Mouse (Mus musculus) left cerebral cortex, adult 2 months (tissue): Measurements from ENCODE around the gene Prss2. TPM values are rescaled to one million over a fixed set of nuclear protein-coding genes. Genes with fewer than 3 reads are reported as not detected.

Source experiments
- DNase-seq, 2 experiments: peaks; one replicate each; pipeline ENCODE4 v3.0.0; 2021 to 2022; ENCODE audit warnings: low spot score in 2 of 2, mixed read lengths in 1 of 2; ENCODE audit errors: extremely low spot score in 1 of 2
- H3K27ac ChIP-seq: fragments of 200-600 bp; 2 replicates; pipeline ENCODE4 v1.8.1; 2022
- H3K4me3 ChIP-seq: fragments of 200-600 bp; 2 replicates; pipeline ENCODE4 v1.8.1; 2022
- CTCF ChIP-seq: fragments of 200-600 bp; IDR thresholded peaks from 2 replicates; pipeline ENCODE4 v1.8.1; 2022; ENCODE audit warnings: antibody characterized with exemption, mild to moderate bottlenecking, moderate library complexity
- intact Hi-C: fragments of 180-260 bp; cut with DNase I; formaldehyde crosslinking; loops from one replicate; pipeline ENCODE4 v1.15.1; 2025
- total RNA-seq, 2 experiments: library from RNA; stranded (reverse); gene quantifications; 2 replicates each; pipeline ENCODE4 v1.2.3; 2021

The Prss2 gene
- total RNA-seq, 2 experiments from 2014 or later = not detected

DNA sequence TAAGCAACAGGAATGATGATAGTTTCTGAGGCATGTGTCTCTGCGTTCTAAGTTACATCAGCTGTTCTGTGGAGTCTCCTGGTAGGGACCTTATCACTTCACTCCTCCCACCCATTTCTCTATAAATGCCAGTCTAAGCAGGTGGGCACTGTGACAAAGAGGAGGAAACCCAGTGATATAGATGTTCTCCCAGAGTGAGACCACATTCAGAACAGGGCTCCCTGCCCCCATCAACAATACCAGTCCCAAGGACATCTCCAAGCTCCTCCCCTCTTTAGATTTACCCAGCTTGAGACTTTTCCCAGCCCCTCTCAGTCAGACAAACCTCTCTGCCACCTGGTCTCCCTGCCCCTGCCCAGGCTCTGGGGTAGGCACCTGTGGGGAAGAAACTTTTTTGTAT is 20.2 kb downstream of the Prss2 start:
- intact Hi-C loops = no loop called here
- Histone ChIP-seq H3K27ac (no peak overlapping the region), H3K4me3 (no peak overlapping the region)
- no peak for TF ChIP-seq CTCF
- no peak for DNase-seq

DNA sequence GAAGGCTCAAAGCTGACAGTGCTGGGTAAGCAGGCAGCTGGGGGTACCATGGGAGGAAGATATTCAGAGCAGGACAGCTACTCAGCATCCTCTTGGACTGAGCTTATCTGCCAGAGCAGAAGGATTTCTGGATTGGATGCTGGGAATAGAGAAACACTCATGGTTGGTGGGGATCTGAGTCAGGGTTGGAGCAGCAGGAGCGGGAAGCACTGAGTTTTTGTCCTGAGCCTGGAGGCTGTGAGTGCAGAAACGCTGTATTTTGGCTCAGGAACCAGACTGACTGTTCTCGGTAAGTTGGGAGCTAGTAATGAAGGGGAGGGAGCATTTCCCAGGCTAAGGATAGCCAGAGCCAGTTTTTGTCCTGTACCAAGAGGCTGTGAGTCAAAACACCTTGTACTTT is 21.4 kb downstream of the Prss2 start:
- no peak for TF ChIP-seq CTCF
- intact Hi-C loops = no loop called here
- no peak for DNase-seq
- H3K4me3 ChIP-seq = peak overlapping the region; percentile 46
- H3K27ac ChIP-seq = peak overlapping the region; percentile 56; the same call in 1 of the 2 replicates

DNA sequence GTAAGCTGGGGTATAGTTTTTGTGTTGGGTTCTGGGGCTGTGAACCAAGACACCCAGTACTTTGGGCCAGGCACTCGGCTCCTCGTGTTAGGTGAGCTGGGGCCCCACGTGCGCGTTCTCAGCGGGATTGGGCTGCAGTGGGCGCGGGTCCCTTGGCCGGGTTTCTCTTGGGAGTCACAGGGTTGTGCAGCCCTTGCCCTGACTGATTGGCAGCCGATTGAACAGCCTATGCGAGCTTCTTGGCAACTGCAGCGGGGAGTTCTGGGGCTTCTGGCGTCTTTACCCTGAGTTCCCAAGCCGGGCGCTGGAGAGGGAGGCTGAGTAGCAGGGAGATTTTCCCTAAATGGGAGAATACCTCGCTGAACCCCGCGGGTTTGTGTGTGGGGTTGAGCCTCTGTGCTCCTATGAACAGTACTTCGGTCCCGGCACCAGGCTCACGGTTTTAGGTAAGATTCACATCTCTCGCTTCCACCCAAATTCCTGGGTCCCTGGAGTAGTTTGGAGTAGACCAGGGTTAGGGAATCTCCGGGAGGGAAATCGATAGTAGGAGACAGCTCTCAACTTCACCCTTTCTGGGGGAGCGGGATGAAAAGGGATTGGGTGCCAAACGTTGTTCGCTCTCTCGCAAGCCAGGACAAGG is 21.9 kb downstream of the Prss2 start:
- no peak for DNase-seq
- intact Hi-C loops = no loop called here
- TF ChIP-seq CTCF = no peak
- Histone ChIP-seq H3K4me3 (peak overlapping the region; percentile 46), H3K27ac (peak overlapping the region; percentile 56)

DNA sequence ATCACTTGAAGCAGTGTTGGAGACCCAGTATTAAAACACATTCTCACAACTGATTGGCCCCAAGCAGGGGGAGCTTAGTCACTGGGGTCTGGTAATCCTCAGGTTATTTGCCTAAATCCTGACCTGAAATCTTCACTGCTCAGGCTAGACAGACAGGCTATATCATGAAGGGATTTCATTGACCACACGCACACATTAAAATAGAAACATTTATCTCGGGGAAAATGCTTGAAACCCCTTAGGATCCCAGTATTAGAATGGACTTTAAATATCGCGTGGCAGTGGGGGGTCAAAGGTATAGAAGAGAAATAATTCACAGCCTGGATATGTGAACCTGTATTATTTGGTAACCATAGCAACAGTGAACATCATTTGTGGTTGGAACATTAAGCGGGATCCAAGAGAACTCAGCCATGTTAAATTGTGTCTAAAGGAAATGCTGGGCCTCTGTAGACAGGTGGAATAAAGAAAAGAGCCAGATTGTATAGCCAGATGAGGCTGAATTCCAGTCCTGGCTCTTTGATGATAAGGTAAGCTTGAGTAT is 22.9 kb downstream of the Prss2 start:
- Histone ChIP-seq H3K4me3 (peak overlapping the region; percentile 46), H3K27ac (peak overlapping the region; percentile 56; the same call in 1 of the 2 replicates)
- no peak for TF ChIP-seq CTCF
- DNase-seq = no peak
- intact Hi-C loops = no loop called here

DNA sequence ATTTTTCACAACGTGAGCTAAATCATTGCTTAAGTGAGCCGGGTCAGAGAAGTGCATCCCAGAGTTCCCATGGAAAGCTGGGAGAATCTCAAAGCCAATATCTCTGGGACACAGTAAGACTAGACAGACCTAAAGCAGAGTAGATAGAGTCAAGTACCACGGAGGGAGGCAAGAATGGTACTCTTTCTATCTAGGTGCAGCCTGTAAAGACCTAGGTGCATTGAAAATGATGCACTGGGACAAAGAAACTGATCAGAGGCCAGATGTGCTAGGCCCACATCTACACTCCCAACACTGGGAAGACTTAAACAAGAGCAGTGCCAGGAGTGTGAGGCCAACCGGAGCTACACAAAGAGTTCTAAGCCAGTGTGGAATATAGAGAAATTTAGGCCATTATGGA is 23.7 kb downstream of the Prss2 start:
- no peak for TF ChIP-seq CTCF
- Histone ChIP-seq H3K4me3 (no peak overlapping the region), H3K27ac (no peak overlapping the region)
- intact Hi-C loops = no loop called here
- DNase-seq = no peak

DNA sequence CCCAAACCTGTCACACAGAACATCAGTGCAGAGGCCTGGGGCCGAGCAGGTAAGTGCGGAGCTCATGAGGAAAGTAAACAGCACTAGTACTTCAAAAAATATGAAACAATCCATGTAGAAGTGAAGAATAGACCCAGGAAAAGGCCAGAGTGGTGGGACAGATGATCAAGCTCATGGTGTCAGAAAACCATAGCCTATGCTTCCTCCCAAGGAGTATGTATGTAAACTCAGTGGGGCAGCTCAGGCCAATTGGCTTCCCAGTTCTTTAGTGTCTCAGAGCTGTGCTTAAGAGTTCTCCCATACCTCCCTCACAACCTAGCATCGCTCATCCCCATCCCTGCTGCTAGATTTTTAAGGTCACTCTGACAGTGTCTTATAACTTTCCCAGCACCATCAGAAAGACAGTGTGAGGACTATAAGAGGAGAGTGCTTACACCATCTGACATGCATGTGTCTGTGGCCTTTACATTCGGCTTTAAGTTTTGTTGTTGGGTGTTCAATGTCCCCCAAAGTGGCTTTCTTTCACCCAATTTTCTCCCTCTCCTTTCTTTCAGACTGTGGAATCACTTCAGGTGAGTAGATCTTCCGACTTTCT is 25.6 kb downstream of the Prss2 start:
- DNase-seq = no peak
- intact Hi-C loops = no loop called here
- no peak overlapping the region for H3K27ac ChIP-seq
- no peak overlapping the region for H3K4me3 ChIP-seq
- TF ChIP-seq CTCF = no peak

DNA sequence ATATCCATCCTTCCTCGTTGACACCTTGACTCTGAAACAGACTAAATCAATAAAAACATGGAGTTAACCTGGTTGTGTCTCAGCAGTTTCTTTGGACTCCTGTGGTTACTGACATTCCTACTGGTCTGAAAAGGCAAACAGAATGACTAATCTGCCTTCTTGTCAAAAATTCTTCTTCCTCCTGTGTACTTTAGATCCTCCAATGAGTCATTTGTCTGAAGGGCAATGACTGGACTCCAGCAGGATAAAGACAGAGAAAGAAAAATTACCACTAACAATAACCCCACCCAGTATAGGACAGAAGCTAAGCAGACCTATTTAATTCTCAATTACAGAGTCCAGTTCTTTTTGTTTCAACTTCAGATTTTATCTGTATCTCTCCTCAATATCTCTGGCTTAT is 26.7 kb downstream of the Prss2 start:
- Histone ChIP-seq H3K4me3 (no peak overlapping the region), H3K27ac (no peak overlapping the region)
- no peak for TF ChIP-seq CTCF
- DNase-seq = no peak
- intact Hi-C loops = no loop called here

DNA sequence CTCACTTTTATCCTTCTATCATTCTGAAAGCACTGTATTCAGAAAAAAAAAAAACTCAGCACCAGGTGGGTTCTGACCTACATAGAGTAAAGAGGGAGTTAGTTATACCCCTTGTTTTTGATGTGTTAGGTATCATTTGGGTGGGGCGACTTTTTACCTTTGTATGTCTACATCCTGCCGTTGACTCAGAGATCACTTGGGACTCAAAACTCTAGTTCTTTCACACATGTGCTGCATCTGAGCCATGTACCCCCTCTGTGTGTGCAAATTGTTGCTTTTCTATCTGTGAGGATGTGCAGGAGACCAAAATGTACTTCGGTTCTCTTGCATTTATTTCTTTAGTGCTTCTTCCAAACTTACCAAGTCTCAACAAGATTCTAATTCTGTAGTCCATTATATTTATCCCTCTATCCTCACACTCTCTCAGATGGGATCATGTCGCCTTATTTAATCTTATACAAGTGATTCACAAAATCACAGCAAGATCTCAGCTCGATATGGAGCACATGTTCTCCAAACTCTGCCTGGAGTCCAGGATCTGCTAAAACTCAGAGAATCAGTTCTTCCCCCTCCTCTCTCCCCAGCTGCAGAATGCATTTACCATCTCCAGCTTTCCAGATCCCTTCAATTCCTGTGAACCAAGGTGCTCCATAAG is 31.9 kb downstream of the Prss2 start:
- H3K27ac ChIP-seq = peak overlapping the region; percentile 30; the same call in 1 of the 2 replicates
- DNase-seq = no peak
- no peak for TF ChIP-seq CTCF

DNA sequence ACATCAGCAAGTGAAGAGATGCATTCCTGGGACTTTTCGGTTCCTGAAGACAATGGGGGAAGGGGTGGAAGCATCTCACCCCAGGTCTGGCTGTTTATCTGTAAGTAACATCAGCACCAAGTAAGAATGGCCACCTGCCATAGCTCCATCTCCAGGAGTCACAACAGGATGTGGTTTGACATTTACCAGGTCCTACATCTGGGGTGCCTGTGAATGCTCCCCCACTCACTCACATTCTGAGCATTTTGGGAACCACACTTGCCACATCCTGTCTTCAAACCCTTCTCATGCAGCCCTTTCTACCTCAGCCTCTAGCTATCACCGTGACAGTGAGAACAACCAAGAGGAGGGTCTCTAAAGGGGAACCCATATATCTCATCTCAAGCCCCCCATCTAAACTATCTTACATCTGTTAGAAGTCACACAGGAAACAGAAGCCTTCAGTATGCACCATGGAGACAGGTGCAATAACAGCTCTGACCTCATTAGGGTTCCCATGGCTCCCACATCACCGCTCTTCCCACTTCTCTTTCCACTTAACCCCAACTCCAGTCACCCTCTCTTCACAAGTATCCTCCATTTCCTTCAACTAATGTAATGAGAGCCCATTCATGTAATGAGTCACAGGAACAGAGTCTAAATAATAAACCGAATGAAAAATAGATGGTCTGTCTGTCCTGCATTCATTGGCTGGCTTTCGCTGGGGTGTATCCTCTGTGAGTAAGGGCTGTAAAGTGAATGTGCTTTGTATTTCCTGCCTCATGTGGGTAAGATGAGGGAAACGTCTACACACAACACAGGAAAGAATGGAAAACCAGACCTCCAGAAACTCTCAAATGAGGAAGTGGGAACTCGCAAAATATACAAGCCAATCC is 32.9 kb downstream of the Prss2 start:
- no peak for DNase-seq
- Histone ChIP-seq H3K27ac (no peak overlapping the region; the same call in 1 of the 2 replicates), H3K4me3 (no peak overlapping the region)
- intact Hi-C loops = loop anchor here (5.0 to 10.0 kb wide), 2 partner anchors 452 to 500 kb away; no protein-coding TSS in a partner anchor
- no peak for TF ChIP-seq CTCF

More for the DNA sequence above, 31.9 kb downstream of the Prss2 start:
- no peak overlapping the region for H3K4me3 ChIP-seq
- intact Hi-C loops = loop anchor here (5.0 to 10.0 kb wide), 2 partner anchors 451 to 499 kb away; no protein-coding TSS in a partner anchor

DNA sequence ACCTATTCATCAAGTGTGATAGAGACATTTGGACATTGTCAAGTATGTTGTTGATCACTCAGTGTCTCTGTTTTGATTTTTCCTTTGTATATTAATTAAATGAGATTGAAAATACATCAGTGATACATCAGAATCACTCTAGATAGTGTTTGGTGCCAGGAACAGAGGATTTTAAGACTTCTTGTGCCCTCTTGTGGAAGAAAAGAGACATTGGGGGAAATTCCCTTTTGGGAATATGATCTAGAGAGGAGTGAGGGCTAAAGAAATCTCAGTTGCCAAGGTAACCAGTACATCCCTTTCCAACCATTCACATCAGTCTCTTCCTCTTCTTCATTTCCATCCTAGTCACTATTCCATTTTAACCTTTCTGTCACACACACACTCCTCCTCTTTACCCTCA is 34.8 kb downstream of the Prss2 start:
- no peak overlapping the region for H3K27ac ChIP-seq
- TF ChIP-seq CTCF = peak; percentile 66
- no peak for DNase-seq
- intact Hi-C loops = loop anchor here (10.0 kb wide), 1 partner anchor 502 kb away; no protein-coding TSS in a partner anchor
- H3K4me3 ChIP-seq = no peak overlapping the region

DNA sequence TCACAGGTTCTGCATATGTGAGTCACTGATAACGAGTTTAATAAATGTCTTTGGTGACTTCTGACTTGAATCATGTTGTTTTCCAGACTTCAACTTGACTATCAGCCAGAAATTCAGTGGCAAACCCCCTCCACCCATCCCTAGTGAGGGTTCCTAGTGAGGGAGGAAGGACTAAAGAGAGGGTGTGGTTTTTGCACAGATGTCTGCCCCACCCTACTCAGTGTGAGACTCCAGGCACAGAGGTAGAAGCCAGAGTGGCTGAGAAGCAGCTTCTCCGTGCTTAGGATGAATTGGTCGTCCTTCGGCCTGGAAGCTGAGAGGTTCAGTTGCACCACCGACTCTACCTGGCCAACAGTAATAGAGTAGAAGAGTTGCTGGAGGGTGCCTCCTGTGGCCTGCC is 35.9 kb downstream of the Prss2 start:
- Histone ChIP-seq H3K27ac (no peak overlapping the region), H3K4me3 (no peak overlapping the region)
- TF ChIP-seq CTCF = no peak
- DNase-seq = no peak
- intact Hi-C loops = loop anchor here (10.0 kb wide), 1 partner anchor 503 kb away; no protein-coding TSS in a partner anchor
